Mouse (Mus musculus) myocyte (in vitro differentiated cells): ENCODE measurements at regions not wholly inside any gene's neighbourhood (a gene's known extent, or its start where the extent isn't known, plus 50 kb on each side); places are given as distances from the start of the nearest gene placed in this dataset.

Experiments
- POLR2A ChIP-seq: IDR thresholded peaks from one replicate; pipeline ENCODE4 v1.6.1; 2011; ENCODE audit warnings: low read depth, mild to moderate bottlenecking, control low read depth, moderate library complexity; ENCODE audit not compliant: insufficient read length
- POLR2AphosphoS2 ChIP-seq: IDR thresholded peaks from one replicate; pipeline ENCODE4 v1.6.1; 2011; ENCODE audit warnings: low read depth, control low read depth; ENCODE audit not compliant: insufficient read length

DNA sequence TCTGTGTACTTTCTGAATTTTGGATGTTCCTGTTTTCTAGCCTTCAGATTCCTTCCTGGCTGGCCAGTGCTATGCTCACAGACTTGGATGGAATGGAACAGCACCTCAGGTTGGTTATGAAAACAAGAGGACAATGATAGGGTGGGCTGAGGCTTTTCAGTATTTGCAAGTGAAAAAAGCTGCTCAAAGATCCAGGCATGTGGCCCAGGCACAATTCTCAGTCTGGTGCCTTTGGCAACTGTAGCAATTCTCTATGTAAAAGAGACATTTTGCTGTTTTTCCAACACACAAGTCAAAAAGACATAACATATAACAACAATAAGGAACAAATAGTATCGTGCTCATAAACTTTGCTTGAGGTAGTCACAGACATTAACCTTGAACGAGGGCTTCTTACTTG, 363.4 kb upstream of the Pik3r1 start:
- TF ChIP-seq POLR2A (no peak), POLR2AphosphoS2 (no peak)
